In the genomic region with DNA sequence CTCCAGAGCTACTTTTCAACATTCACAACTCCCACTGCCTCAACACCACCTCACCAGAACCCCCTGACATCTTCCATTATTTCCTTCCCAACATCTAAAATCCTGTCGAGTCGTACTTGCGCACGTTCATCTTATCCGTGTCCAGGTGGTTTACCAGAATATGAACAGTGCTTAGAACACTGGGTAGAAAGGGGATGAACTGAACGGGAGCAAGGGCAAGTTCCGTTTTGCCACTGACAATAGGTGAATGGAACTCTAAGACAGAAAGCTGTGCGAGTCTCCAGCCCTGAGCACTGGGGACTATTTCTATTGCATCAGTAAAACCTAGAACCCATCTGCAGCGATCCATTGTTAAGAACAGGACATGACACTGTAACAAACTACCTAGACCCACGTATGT, we compare ENCODE assay signal across 8 mouse cellular contexts. TPM values are rescaled to one million over a fixed set of nuclear protein-coding genes. Genes with fewer than 3 reads are reported as not detected.
DNase-seq lines count a peak whose midpoint lies in the region; ATAC-seq and TF ChIP-seq lines count a peak whose summit lies in the region.

No protein-coding gene starts in this region.

- H3K4me3 ChIP-seq in kidney, embryonic 14.5 days (ENCODE audit: low read length) = peak overlapping the region; percentile 92
- H3K4me3 ChIP-seq in bone marrow, adult 2 months (replicated peaks; ENCODE audit: control insufficient read depth, low read depth, low read length) = peak overlapping the region; percentile 68
- peak overlapping the region; percentile 92 for H3K4me3 ChIP-seq in hindbrain, embryonic 13.5 days
- peak overlapping the region; percentile 91 for H3K4me3 ChIP-seq in midbrain, embryonic 16.5 days (ENCODE audit: low read depth, low read length)

- WGBS in kidney, embryonic 14.5 days = 22% methylated on average over 10 of the region's 10 CpGs
- WGBS in bone marrow, adult 2 months = 15% methylated on average over 10 of the region's 10 CpGs
- 34% methylated on average over 10 of the region's 10 CpGs for WGBS in hindbrain, embryonic 13.5 days
- 27% methylated on average over 10 of the region's 10 CpGs for WGBS in midbrain, embryonic 16.5 days

- H3K36me3 ChIP-seq in kidney, embryonic 14.5 days (ENCODE audit: control insufficient read depth, insufficient read depth, low read length) = no peaks in the 10 kb centered on the region
- no peaks in the 10 kb centered on the region for H3K36me3 ChIP-seq in hindbrain, embryonic 13.5 days
- H3K36me3 ChIP-seq in midbrain, embryonic 16.5 days (ENCODE audit: control insufficient read depth, insufficient read depth, low read length) = no peaks in the 10 kb centered on the region

- no peaks in the 10 kb centered on the region for H3K9me3 ChIP-seq in kidney, embryonic 14.5 days (ENCODE audit: control insufficient read depth, low read length)
- H3K9me3 ChIP-seq in hindbrain, embryonic 13.5 days = no peaks in the 10 kb centered on the region
- no peaks in the 10 kb centered on the region for H3K9me3 ChIP-seq in midbrain, embryonic 16.5 days (replicated peaks; ENCODE audit: control insufficient read depth, low read length, poor library complexity, severe bottlenecking)

- H3K4me1 ChIP-seq in kidney, embryonic 14.5 days (ENCODE audit: control insufficient read depth, insufficient read depth, low read length) = peaks cover 15% of the 10 kb centered on the region; the same call in 1 of the 2 replicates
- H3K4me1 ChIP-seq in bone marrow, adult 2 months (ENCODE audit: control insufficient read depth, insufficient read depth, low read length) = no peaks in the 10 kb centered on the region; the same call in 1 of the 2 replicates
- peaks cover 37% of the 10 kb centered on the region for H3K4me1 ChIP-seq in hindbrain, embryonic 13.5 days (replicated peaks)
- H3K4me1 ChIP-seq in midbrain, embryonic 16.5 days (ENCODE audit: control insufficient read depth, insufficient read depth, low read length) = peaks cover 26% of the 10 kb centered on the region

- H3K4me2 ChIP-seq in kidney, embryonic 14.5 days (replicated peaks; ENCODE audit: low read depth, low read length) = peak overlapping the region; percentile 69
- peak overlapping the region; percentile 91 for H3K4me2 ChIP-seq in hindbrain, embryonic 13.5 days
- peak overlapping the region; percentile 83 for H3K4me2 ChIP-seq in midbrain, embryonic 16.5 days (ENCODE audit: low read length)

- H3K27me3 ChIP-seq in kidney, embryonic 14.5 days (ENCODE audit: control insufficient read depth, insufficient read depth, low read length) = no peaks in the 10 kb centered on the region
- H3K27me3 ChIP-seq in hindbrain, embryonic 13.5 days = peaks cover 13% of the 10 kb centered on the region
- peaks cover 2% of the 10 kb centered on the region; the same call in 1 of the 2 replicates for H3K27me3 ChIP-seq in midbrain, embryonic 16.5 days (ENCODE audit: control insufficient read depth, insufficient read depth, low read depth, low read length)

- H3K9ac ChIP-seq in kidney, embryonic 14.5 days (ENCODE audit: low read depth, low read length) = peak overlapping the region; percentile 94
- H3K9ac ChIP-seq in hindbrain, embryonic 13.5 days = peak overlapping the region; percentile 92
- peak overlapping the region; percentile 92 for H3K9ac ChIP-seq in midbrain, embryonic 16.5 days (ENCODE audit: low read depth, low read length)

- no peak for TF ChIP-seq POLR2A in bone marrow, adult 2 months (IDR thresholded peaks at IDR 0.05; ENCODE audit: borderline replicate concordance, control insufficient read depth, low read depth, low read length)

- H3K27ac ChIP-seq in kidney, embryonic 14.5 days (ENCODE audit: low read depth, low read length) = no peak overlapping the region
- H3K27ac ChIP-seq in bone marrow, adult 2 months (ENCODE audit: control insufficient read depth, insufficient read depth, low read depth, low read length, poor library complexity) = no peak overlapping the region
- H3K27ac ChIP-seq in hindbrain, embryonic 13.5 days = peak overlapping the region; percentile 93; the same call in 1 of the 2 replicates
- H3K27ac ChIP-seq in midbrain, embryonic 16.5 days (ENCODE audit: low read length) = peak overlapping the region; percentile 93

- no peak for DNase-seq in kidney, adult 8-10 months
- no peak for DNase-seq in embryo, embryonic 10.5 days (ENCODE audit: low spot score)
- DNase-seq in right cerebral cortex, postnatal 25 days = no peak
- no peak for DNase-seq in layer of hippocampus, adult 9-11 months

- no peak for TF ChIP-seq CTCF in bone marrow, adult 2 months (IDR thresholded peaks at IDR 0.05; ENCODE audit: control insufficient read depth, insufficient read depth, low read length)

- ATAC-seq in kidney, embryonic 14.5 days (ENCODE audit: low FRiP score, low TSS enrichment) = no peak
- ATAC-seq in hindbrain, embryonic 13.5 days (ENCODE audit: low FRiP score) = no peak
- no peak for ATAC-seq in midbrain, embryonic 16.5 days

RNA-seq across cellular contexts. Expression of gene Ice1, which starts 0.7 kb away (rescaled TPM):
- polyA plus RNA-seq in kidney, embryonic 14.5 days (2014; fragmentation: Nextera tagmentation; extraction: Ambion mirVana) = 25.9 and 36.5 TPM in 2 replicates
- polyA plus RNA-seq in bone marrow, adult 2 months (2011; ENCODE audit: insufficient read depth, insufficient read length, low replicate concordance, missing spikeins) = 7.9 and 10.2 TPM in 2 replicates
- 28.5 and 29.3 TPM in 2 replicates for polyA plus RNA-seq in hindbrain, embryonic 13.5 days (2015; fragmentation: Nextera tagmentation; extraction: Ambion mirVana)
- 35.1 and 38.2 TPM in 2 replicates for polyA plus RNA-seq in midbrain, embryonic 16.5 days (2015; fragmentation: Nextera tagmentation; extraction: Ambion mirVana)

Comparison
In these comparisons a context has a peak if more than half of its experiments do, and no peak if none do; other contexts are left out.
1. H3K27ac ChIP-seq: peak in hindbrain, embryonic 13.5 days (single experiment) and midbrain, embryonic 16.5 days (single experiment); none in kidney, embryonic 14.5 days (single experiment) and bone marrow, adult 2 months (single experiment).
2. Peak in every context shown above with its lines, with median percentiles within 50 percentile points of each other: H3K4me2 ChIP-seq, H3K4me3 ChIP-seq and H3K9ac ChIP-seq.